Mouse (Mus musculus) urinary bladder, postnatal 4 days (tissue): ENCODE measurements at regions not wholly inside any gene's neighbourhood (a gene's known extent, or its start where the extent isn't known, plus 50 kb on each side); places are given as distances from the start of the nearest gene placed in this dataset.

Source experiments
- DNase-seq, 2 experiments: peaks; one replicate each; pipeline ENCODE4 v3.0.0; 2021 to 2022; ENCODE audit warnings: low spot score in 2 of 2

DNA sequence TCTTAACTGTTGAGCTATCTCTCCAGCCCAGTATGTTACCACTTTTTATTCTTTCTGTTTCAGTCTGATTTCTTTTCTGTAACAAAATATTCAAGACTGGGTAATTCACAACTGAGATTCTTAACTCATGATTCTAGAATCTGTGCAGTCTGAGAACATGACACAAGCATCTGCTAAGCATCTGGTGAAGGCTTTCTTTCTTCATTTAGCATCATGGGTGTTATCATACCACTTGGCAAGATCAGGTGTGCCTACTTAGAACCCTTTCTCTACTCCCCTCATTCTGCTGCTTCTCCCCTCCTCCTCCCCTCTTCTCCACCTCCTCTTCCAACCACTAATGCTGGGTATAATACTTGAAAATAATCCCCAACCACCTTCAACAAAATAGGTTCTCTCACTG, 62.1 kb upstream of the Pfn2 start:
- DNase-seq: no peak

DNA sequence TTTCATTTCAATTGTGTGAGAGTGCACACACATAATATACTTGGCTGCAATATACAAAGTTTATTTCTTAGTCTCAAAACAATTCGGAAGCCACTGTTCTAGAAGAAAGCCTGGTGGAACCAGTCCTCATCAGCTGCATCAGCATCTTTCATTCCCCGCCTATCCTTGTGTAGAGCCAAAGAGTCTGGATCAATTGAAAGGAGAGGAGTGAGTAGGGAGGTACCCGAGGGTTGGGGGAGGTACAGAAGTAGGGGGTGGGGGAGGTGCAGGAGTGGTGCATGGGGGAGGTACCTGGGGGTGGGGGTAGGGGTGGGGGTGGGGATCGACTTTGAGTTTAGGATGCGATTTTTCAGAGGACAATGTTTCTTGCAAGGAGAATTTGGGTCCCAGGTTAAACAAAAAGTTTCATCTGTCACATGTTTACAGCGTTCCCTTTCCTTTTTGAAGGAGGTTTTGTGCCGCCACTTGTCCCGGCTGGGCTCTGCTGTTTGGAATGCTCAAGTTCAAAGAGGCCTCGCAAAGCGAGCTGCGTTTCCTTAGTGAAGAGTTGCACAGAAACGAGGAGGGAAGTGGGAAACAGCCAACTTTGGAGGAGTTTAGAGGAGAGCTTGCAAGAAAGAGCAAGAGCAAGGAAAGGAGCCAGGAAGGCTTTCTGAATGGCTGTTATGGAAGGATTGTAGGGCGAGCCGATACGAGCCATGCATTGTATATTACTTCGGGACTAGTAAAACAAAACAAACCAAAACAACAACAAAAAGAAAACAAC, 64.1 kb upstream of the Pfn2 start:
- DNase-seq: no peak

DNA sequence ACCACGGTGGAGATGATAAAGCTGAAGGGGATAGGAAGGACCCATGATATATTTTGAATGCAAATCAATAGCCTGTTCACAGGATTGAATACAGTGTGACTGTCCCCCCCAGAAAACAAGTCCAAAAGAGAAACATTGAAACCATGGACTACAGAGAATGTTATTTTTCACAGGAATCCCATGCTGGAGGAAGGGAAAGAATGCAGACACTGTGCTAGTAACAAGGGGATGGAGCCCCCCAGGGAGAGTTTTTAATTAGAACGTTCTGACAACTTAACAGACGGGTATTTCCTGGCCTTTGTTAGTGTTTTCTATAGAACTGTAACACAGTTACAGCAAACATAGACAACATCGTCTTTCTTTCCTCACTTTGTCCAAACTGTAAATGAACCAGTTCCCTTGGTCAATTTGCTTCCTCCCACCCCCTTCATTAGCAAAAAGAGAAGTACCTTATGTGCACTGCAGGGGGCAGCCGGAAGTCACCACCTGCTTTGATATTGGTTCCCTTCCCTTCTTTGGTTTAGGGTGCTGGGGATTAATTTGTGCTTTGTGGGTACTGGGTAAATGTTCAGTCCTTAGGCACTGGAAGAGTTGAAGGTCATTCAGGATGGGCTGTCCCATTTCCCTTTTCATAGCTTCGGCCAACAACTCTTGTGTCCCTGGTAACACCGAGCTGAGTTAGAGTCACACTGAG, 64.9 kb upstream of the Pfn2 start:
- no peak for DNase-seq

DNA sequence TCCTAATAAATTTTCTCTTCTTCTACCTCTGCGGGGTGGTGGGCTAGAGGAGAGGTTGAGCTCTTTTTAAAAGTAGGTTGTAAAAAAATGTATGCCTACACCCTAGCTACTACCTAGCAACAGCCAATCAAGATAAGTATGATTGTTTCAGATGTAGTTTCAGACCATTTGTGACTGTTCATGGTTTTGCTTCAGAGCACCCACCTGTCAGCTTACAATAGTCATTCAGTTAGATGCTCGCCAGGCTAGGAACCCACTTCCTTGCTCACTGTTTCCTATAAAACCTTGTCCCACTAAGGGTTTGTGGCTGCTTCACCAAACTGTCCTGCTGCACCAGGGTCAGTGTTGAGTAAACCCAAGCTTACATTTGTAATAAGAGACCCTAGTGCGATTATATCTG, 66.8 kb upstream of the Pfn2 start:
- DNase-seq: no peak

DNA sequence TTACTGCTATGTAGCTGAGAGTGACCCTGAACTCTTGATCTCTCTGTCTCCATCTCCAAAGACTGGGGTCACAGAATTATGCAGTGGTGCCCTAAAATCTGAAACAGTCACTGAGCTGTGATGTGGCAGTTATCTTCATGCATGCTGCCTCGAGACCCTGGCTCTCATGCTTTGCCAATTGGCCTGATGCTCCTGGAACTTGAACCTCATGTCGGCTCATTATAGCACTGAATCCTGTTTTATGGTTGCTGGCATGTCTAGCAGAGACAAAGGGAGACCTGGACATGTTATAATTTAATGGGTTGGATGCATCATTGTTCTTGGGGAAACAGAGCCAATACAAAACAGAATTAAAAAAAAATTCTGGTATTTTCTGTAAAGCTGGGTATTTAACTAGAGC, 71.0 kb upstream of the Pfn2 start:
- no peak for DNase-seq

DNA sequence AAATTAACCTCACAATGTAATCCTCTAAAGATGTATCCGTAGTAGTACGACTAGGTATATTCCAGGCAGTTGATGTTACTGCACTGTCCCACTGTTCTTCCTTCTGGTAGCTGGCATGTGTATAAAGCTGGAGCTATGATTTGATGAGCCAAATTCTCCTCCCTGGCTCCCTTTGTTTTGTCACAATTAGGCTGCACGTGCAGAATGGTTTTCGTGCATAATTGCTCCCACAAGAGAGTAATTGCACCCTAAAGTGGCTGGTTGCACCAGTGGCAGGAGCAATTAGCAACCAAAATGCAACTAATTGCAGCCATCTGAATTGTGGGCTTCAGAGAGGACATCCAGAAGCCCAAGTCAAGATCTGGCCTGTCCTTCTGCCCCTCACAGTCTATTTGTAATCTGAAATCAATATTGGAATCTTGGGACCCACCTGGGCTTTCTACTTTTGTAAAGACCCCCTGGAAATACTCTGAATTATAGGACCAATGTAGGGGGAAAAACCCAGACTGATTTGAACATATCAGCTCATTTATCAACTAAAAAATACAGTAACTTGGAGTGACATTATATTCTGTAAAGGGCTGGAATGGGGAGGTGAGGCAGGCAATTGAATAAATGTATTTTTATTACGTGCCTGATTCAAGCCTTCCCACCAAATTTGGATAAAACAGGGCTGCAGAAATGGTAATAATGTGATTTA, 71.7 kb upstream of the Pfn2 start:
- no peak for DNase-seq

DNA sequence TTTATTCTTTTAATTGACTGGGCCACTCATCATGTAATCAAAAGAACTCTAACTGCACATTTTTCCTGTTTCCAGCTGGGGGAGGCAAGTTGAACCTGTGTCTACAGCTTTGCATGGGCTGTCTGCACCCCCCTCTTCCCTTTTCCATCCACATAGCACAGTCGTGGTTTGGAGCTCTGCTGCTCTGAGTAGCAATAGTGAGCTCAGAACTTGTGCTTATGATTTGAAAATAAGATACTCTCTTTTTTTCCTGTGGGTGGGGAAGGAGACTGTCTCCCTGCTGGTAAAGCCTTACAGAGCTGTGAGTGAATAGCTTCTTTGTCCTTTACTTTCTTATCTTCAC, 72.2 kb upstream of the Pfn2 start:
- DNase-seq: no peak

DNA sequence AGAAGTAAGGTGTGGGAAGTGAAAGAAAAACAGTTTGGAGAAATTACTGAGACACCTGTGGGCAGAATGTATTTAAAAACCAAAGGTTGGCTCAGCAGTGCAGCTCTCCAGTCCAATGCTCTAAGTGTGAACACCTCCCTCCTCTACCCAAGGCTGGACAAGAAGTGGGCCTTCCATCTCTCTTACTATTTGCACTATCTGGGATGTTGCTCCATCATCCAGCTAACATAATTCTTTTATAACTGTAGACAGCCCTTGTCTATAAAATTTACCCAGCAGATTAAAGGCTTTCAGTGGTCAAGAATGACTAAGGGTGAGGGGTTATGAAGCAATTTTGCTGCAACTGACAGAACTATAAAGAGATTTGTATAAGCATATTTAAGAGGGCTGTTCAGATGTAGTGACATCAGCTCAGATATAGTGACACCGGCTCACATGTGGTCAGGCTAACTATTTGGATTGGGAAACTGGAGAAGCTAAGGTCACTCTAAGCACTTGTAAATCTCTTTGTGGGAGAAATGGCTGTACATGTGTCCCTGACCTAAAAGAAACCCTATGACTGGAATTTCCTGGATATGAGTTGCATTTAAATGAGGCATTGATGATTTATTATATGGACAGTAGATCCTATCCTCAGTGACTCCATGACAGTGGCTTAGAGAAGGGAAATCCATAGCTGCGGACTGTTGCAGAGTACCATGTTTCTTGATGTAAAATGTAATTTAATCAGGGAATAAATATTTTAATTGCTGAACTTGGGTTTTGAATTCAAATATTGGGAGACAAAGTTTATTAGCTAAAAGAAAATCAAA, 73.4 kb upstream of the Pfn2 start:
- no peak for DNase-seq

DNA sequence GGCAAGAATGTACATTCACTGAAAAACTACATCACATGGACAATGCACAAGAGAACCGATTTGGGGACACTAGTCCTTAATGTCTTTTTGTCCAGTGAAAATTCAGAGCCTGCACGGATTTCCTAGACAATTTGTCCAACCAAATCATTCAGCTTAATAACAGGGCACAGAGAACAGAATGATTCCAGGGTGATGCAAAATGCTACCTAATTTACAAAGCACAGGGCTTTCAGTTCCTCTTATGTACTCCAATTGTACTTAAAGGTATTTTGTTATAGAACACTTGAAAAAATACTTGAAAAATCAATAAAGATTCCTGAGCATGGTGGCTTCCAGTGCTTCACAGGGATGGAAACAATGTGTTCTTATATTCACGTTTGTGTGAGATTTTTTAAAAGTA, 75.2 kb upstream of the Pfn2 start:
- no peak for DNase-seq

DNA sequence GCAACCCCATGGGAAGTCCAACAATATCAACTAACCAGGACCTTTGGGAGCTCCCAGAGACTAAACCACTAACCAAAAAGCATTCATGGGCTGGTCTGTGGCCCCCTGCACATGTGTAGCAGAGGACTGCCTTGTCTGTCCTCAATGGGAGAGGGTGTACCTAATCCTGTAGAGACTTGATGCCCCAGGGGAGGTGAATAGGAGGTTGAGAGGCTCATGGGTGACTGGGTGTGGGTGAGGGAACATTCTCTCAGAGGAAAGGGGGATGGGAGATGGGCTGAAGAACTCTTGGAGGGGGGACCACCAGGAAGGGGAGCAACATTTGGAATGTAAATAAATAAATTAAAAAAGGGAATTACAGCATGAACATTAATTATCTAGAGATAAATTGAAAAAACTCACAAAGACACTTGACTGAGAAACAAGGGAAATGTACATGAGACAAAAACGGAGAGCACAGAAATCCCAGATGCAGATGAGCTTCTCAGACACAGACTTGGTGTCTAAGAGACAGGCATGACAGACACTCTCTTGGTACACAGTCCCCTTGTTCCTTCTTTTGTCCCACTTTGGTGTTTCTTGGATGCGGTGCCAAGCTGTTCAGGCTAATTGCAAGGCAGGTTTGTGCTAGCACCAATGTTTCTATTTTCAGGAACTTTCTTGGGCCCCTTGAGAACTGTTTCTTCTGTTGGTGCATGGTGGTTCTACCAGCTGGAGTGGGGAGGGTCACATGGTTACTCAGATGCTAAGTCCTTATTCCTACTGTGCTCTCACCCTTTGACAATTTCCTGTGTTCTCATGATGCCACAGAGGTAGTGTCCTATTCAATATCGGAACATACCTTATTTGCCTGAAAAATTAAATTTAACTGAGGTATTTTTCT, 85.0 kb upstream of the Pfn2 start:
- DNase-seq: no peak

DNA sequence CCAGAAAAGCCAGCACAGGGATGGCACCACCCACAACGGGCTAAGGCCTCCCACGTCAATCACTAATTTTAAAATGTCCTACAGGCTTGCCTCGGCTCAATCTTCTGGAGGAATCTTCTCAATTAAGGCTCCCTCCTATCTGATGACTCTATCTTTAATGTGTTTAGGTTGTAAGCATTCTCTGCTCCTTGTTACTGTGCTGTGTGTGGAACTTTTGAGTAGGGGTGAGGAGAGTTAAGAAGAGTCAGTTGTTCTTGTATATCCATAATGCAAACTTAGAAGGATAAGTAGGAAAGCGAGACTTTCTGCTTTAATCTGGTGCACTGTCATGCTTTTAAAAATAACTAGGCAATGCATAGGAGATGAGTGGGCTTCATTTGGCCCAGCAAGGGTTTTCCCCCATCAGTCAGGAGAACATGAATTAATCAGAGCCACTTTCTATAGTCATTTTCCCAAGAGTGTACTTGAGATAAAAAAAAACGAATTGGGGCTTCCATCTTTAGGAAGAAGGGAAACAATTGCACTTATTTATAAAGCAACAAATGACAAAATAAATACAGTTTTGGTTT, 87.2 kb upstream of the Pfn2 start:
- DNase-seq: no peak

DNA sequence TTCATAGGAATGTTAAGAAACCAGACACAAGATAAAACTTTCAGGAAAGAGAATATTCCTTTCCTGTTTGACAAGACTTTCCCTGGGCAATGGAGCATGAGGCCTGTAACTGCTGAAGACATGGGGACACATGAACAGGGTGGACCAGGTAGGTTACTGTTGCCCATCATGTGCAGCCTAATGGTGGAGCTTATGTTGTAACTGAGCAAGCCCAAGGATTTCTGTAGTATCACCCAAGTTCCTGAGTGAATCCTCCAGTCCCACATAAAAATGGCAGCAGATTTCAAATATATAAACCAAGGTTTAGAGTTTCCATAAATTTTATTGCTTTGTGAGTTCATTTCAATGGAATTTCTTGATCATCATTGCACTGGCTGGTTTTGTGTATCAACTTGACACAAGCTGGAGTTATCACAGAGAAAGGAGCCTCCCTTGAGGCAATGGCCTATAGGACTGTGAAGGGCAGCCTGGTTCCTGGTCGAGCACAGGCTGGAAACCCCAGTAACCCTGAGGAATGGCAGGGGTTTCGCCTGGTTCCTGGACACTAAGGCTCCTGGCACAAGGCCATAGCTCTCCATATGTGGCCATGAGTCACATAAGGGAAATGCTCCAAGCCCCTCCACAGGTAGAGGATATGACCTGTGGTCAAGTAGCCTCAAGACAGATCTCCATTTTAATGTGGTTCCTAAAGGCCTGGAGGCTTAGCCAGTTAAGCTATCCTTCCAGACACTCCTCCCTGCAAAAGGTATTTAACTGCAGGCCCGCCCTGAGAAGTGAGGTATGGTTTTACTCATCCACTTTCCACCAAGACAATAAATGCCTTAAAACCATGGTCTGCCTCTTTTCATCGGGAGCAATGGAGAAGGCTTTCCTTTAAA, 92.9 kb upstream of the Pfn2 start:
- DNase-seq: no peak

DNA sequence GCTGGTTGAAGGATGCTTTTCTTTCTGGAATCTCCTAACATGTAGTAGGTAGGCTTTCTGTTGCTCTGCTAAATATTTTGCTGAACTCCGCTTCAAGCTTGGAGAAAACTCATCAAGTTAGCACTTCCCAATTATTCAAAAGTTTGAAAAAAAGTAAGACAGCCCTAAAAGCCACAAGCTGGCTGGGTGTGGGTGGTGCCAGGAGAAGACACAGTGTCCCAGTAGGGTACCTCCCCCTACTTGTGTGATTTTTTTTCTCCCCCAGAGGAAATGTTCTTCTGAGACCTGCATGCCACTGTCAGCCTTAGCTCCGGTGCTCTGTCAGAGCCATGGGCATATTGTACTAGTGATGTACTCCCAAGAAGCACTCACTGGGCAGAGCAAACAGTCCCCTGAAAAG, 96.8 kb upstream of the Pfn2 start:
- DNase-seq: no peak

DNA sequence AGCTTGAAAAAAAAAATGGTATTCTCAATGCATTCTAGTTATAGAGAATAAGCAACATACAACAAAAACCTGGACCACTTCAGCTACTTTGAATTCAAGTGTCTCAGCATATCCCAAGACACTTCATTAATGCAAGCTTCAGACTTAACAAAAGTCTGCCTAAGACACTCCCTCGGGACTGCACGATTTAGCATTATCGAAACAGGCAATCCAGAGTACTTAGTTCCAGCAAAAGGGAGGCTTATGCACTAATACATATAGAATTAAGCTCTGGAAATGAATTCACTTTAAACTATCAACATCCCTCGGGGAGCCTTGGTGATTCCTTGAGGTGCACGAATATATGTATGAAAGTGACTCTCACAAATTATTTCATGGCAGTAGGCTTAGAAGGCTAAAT, 97.9 kb upstream of the Pfn2 start:
- DNase-seq: no peak

DNA sequence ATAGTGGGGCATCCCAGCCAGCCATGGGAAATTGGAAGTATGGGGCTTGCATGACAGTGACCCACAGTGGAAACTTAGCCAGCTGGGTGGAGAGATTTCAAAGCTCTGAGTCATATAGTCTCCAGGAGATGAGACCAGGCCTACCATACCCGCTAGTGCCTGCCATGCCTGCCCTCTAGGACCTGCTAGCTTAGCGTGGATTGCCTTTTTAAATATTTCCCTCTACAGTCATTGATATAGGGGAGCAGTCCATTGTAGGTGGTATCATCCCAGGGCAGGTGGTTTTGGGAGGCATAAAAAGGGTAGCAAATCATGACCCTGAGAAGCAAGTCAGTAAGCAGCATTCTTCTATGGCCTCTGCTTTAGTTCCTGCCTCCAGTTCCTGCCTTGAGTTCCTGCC, 99.5 kb upstream of the Pfn2 start:
- DNase-seq: no peak

DNA sequence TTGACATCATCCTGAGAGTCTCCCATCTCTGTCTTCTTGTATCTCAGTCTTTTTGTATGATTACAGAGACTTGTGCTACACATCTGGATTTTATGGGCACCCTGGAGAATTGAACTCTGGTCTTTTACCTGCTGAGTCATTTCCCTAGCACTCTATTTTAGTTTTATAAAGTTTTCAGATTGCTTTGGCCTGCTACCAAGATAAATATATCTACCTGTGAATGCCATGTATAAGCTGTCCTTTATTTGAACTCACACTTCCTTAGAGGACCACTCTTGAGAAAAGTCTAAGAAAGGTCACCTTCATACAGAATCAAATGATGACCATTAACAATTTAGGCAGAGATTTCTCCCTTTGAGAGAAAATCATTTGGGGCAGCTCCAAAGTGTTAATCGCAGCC, 100.8 kb upstream of the Pfn2 start:
- DNase-seq: no peak

DNA sequence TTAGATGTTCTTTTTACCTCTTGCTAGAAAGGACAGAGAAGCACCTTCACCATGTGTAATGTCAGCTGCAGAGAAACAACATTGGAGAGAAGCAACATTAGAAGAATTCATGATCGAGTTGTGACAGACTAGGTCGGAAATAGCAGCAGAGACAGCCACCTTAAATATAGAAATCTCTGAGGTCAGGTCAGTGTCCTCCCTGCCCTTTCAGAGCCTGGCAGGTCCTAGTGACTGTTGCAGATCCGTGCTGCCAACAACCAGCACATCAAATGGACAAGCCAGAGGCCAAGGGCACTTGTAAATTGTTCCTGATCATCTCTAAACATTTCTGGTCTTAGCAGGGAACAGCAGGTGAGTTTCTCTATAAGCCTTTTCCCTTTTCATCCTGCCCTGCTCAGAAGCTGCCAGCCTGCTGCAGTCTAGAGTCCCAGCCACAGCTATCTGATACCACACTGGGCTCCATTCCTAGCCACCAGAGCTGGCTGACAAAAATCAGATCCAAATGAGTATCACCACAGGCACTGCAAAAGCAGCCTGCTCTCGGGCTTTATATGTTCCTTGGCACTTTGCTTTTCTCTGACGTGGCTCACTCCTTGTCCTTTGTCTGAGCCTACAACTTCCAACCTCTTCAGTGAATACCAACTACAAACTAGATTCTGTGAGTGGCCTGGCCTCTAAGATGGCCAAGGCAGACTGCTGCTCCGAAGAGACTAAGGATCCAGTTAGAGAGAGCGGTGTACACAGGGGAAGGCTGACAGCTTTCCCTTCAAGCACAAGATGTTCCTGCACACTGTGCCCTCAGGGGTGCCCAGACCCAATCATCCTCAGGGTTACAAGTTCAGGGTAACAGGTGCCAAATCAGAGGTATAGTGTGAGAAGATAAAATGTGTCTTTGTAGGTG, 102.8 kb upstream of the Pfn2 start:
- no peak for DNase-seq

DNA sequence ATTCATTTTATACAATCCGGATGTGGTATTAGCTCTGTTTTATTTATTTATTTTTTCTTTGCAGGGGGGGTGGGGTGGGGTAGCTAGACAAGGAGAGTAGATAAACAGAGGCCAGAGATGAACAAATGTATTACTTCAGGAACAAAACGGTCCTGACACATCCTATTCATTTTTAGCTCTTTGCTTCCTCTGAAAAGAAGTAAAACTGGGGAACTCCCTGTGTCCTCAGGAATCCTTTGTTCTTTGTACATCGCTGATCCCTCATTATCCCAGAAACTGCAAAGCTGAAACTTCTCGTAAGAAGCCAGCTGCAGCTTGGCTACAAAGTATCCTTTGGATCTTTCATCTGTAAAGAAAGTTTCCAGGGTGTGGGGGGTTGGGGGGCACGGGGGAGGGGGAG, 103.6 kb upstream of the Pfn2 start:
- DNase-seq: no peak

DNA sequence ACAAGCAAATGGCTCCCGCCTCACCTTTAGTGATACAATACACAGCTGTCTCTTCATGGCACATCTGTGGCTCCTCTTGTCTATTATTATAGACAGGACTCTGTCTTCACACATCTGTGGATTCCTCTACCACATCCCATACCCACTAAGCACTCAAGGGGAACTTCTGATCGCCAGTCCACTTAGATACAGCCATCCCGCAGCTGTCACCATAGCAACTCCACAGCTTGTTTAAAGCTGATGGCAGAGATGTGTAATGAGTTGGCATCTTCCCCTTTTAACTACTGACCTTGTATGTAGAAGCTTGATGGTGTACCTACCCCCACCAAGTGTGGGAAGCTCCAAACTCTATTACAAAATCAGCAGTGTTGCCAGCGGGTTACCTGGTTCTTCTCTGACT, 109.5 kb upstream of the Pfn2 start:
- DNase-seq: no peak
